ENCODE assay signal across 8 mouse cellular contexts in genomic region chr10:43540442-43541152, GRCm38 (mm10). TPM values are rescaled to one million over a fixed set of nuclear protein-coding genes. Genes with fewer than 3 reads are reported as not detected.
DNase-seq lines count a peak whose midpoint lies in the region; TF ChIP-seq lines count a peak whose summit lies in the region.

Gene 1700021F05Rik (minus strand): TSS chr10:43540994.

- peaks cover 29% of the 10 kb centered on the region for H3K4me1 ChIP-seq in megakaryocyte, embryonic 14.5 days

- peak within 1 kb of the TSS; percentile 97 for H3K27ac ChIP-seq in gastrocnemius, adult 2 months

- H3K27me3 ChIP-seq in megakaryocyte, embryonic 14.5 days (replicated peaks), result no peaks in the 10 kb centered on the region

- peak; percentile 81 for DNase-seq in WW6 (ENCODE audit: low read depth, low spot score)
- DNase-seq in cerebellum, postnatal 4 days (ENCODE audit: low spot score in 2 of 2), result peak; percentile 97 to 98
- peak; percentile 98 for DNase-seq in gastrocnemius, adult 2 months
- DNase-seq in hindlimb bud, embryonic 11.5 days (ENCODE audit: extremely low spot score, low read depth, low spot score), result peak; percentile 72
- DNase-seq in left cerebral cortex, adult 8-10 months (ENCODE audit: low spot score in 2 of 2), result peak; percentile 92 to 97
- DNase-seq in right cerebral cortex, postnatal 10 days (ENCODE audit: low spot score in 2 of 2), result peak; percentile 95 to 97
- DNase-seq in urinary bladder, postnatal 25 days (ENCODE audit: low spot score), result peak; percentile 96

- peaks cover 12% of the 10 kb centered on the region for H3K36me3 ChIP-seq in megakaryocyte, embryonic 14.5 days (replicated peaks; ENCODE audit: low read length)

- no peaks in the 10 kb centered on the region for H3K9me3 ChIP-seq in megakaryocyte, embryonic 14.5 days

- peak; percentile 82 for TF ChIP-seq CTCF in gastrocnemius, adult 2 months (IDR thresholded peaks at IDR 0.05)

- peak within 1 kb of the TSS; percentile 91 for H3K4me3 ChIP-seq in gastrocnemius, adult 2 months
- peak within 1 kb of the TSS; percentile 91 for H3K4me3 ChIP-seq in megakaryocyte, embryonic 14.5 days (replicated peaks)

- intact Hi-C loops in gastrocnemius, adult 2 months (cut with DNase I), result loop anchor here (1.0 kb wide), 1 partner anchor 61 kb away; no protein-coding TSS in a partner anchor

RNA-seq across cellular contexts. Expression of gene 1700021F05Rik, which starts in this region (rescaled TPM):
- 100 to 1,000 TPM in 1 of 2 experiments, 10 to 100 TPM in 1; 83.3 to 126 TPM for total RNA-seq in gastrocnemius, adult 2 months (2021)
- total RNA-seq in left cerebral cortex, adult 8-10 months (2022), result 10 to 100 TPM; 32.0 to 42.3 (median 37.3) TPM
- polyA plus RNA-seq in megakaryocyte, embryonic 14.5 days (2012; ENCODE audit: insufficient read depth, low replicate concordance), result 15.7 TPM in 1 of 2 replicates, not detected in the other

Comparison
In these comparisons a context has a peak if more than half of its experiments do, and no peak if none do; other contexts are left out.
1. Peak in every context shown above with its lines: DNase-seq, H3K4me3 ChIP-seq and H3K27ac ChIP-seq.